Mouse (Mus musculus) ES-E14 (cell line): ENCODE data around the gene Uap1. TPM values are rescaled to one million over a fixed set of nuclear protein-coding genes. Genes with fewer than 3 reads are reported as not detected.

Source experiments
- DNase-seq: peaks from one replicate; pipeline ENCODE4 v3.0.0-alpha.2; 2013; ENCODE audit warnings: low read depth, low spot score
- H3K27ac ChIP-seq: 2 replicates; pipeline ENCODE4 v1.5.1; 2012; ENCODE audit warnings: low read depth, mild to moderate bottlenecking, low read length, moderate library complexity, mixed read lengths; ENCODE audit not compliant: poor library complexity, insufficient read depth, severe bottlenecking
- H3K36me3 ChIP-seq: 2 replicates; pipeline ENCODE4 v1.6.1; 2012; ENCODE audit warnings: mild to moderate bottlenecking, low read length, moderate library complexity, mixed read lengths; ENCODE audit not compliant: control insufficient read depth, poor library complexity, insufficient read depth, severe bottlenecking
- H3K4me1 ChIP-seq, 2 experiments: fragments of 150-350 bp in 1 of 2; sonication (generic) in 1 of 2; 2 replicates each; pipeline ENCODE4 v1.6.1; 2012; ENCODE audit warnings: low read length in 2 of 2, mild to moderate bottlenecking in 1 of 2, mixed read lengths in 1 of 2; ENCODE audit not compliant: control insufficient read depth in 2 of 2, insufficient read depth in 2 of 2, poor library complexity in 1 of 2
- H3K4me3 ChIP-seq, 2 experiments: fragments of 150-350 bp in 1 of 2; sonication (generic) in 1 of 2; 2 replicates each; pipeline ENCODE4 v1.5.1; 2012; ENCODE audit warnings: low read length in 2 of 2, low read depth in 1 of 2, mild to moderate bottlenecking in 1 of 2, mixed read lengths in 1 of 2; ENCODE audit not compliant: insufficient read depth in 1 of 2, poor library complexity in 1 of 2, severe bottlenecking in 1 of 2
- H3K9ac ChIP-seq: 2 replicates; pipeline ENCODE4 v1.6.1; 2012; ENCODE audit warnings: low read depth, mild to moderate bottlenecking, low read length, mixed read lengths; ENCODE audit not compliant: poor library complexity, insufficient read depth, severe bottlenecking
- H3K9me3 ChIP-seq: fragments of 150-350 bp; sonication (generic); 2 replicates; pipeline ENCODE4 v1.6.1; 2012; ENCODE audit warnings: low read depth, mild to moderate bottlenecking, low read length; ENCODE audit not compliant: control insufficient read depth, insufficient read depth
- CHD2 ChIP-seq: IDR thresholded peaks from 2 replicates; pipeline ENCODE4 v1.6.1; 2014; ENCODE audit warnings: mild to moderate bottlenecking, low read depth, low read length, inconsistent platforms
- HCFC1 ChIP-seq: IDR thresholded peaks from 2 replicates; pipeline ENCODE4 v1.6.1; 2012; ENCODE audit warnings: low read length, inconsistent platforms, borderline replicate concordance; ENCODE audit not compliant: insufficient read depth
- MAFK ChIP-seq: IDR thresholded peaks from 2 replicates; pipeline ENCODE4 v1.6.1; 2014; ENCODE audit warnings: mild to moderate bottlenecking, low read depth, low read length, inconsistent platforms; ENCODE audit not compliant: insufficient read depth
- ZC3H11A ChIP-seq: IDR thresholded peaks from 2 replicates; pipeline ENCODE4 v1.6.1; 2012; ENCODE audit warnings: low read depth, mild to moderate bottlenecking, inconsistent platforms, low read length, borderline replicate concordance
- ZNF384 ChIP-seq: IDR thresholded peaks from 2 replicates; pipeline ENCODE4 v1.6.1; 2012; ENCODE audit warnings: low read depth, low read length, inconsistent platforms
- in situ Hi-C, 2 experiments: fragments of 600-800 bp; cut with MboI; formaldehyde crosslinking; loops; one replicate each; pipeline ENCODE4 v1.15.1; 2025; ENCODE audit warnings: low sequenced_read_pairs in 2 of 2, inconsistent platforms in 1 of 2; ENCODE audit not compliant: unreplicated experiment in 2 of 2
- total RNA-seq: library from RNA; depleted of rRNA; stranded (reverse); fragments of 300-350 nt; gene quantifications from 2 replicates; pipeline ENCODE4 v1.2.3, GENCODE M21; 2012

Uap1 gene
- total RNA-seq, 1 experiment = 22.2 TPM

GRCm38 (mm10) chr1:170215590-170215989, 40.8 kb upstream of the Uap1 start:
- H3K4me3 ChIP-seq = peak overlapping the region in 1 of 2 experiments; percentile 81; a peak in 2 of 4 replicates
- peaks cover 7% of the 10 kb centered on the region for H3K36me3 ChIP-seq
- no peaks in the 10 kb centered on the region for H3K9me3 ChIP-seq
- in situ Hi-C loops = loop anchor here (25.0 kb wide), 1 partner anchor 397 kb away; no protein-coding TSS in a partner anchor
- H3K4me1 ChIP-seq = no peaks in the 10 kb centered on the region; a peak in 1 of 4 replicates
- no peak overlapping the region for H3K9ac ChIP-seq
- no peak for DNase-seq
- H3K27ac ChIP-seq = no peak overlapping the region
- TF ChIP-seq MAFK = no peak
- no peak for TF ChIP-seq CHD2

DNA sequence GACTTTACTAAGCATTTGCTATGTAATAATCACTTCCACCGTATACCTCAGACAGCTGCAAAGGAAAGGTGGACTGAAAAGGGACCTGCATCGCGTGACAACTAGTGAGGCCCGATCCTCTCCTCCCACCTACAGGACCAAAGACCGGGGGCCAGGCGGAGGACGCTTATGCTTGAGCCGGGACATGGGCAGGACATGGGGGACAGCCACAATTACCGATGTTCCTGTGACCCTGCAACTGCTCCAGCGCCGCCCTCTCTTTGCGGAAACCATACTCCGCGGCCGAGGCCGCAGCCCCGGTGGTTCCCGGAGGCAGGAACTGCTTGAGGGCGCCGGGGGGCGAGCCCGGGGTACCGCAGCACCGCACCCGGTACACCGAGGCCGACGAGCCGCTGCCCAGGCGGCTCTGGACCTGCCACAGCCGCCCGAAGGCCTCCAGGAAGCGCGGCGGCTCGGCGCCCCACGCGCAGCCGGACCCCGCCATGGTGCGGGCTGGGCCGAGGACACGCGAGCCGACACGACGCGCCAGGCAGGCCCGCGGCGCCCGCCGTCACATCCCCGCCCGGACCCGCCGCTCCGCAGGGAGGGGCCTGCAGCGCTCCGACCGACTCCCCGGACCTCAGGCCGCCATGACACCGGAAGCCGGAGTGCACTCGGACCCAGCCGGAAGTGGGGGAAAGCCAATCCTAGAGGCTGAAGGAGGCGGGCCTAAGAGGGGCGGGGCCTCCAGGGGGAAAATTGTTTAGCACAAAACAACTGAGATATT, 40.2 kb upstream of the Uap1 start, which contains the start of gene Uhmk1:
Gene Uhmk1 (minus strand): TSS at position 641 of the 766 bp plus-strand sequence.
- in situ Hi-C loops = loop anchor here (25.0 kb wide), 1 partner anchor 397 kb away; no protein-coding TSS in a partner anchor
- TF ChIP-seq CHD2 (no peak), HCFC1 (peak; percentile 40; the same call in 1 of the 2 replicates)
- Histone ChIP-seq H3K4me3 (peak within 1 kb of the TSS; percentile 81 to 90), H3K36me3 (peaks cover 8% of the 10 kb centered on the region), H3K9ac (peak within 1 kb of the TSS; percentile 96), H3K4me1 (no peaks in the 10 kb centered on the region; a peak in 1 of 4 replicates), H3K27ac (no peak within 1 kb of the TSS), H3K9me3 (no peaks in the 10 kb centered on the region)
- DNase-seq = peak; percentile 56

- Histone ChIP-seq H3K4me3 (peak overlapping the region; percentile 81 to 90), H3K9ac (peak overlapping the region; percentile 96; the same call in 1 of the 2 replicates), H3K9me3 (no peaks in the 10 kb centered on the region), H3K4me1 (no peaks in the 10 kb centered on the region; a peak in 1 of 4 replicates), H3K36me3 (peaks cover 8% of the 10 kb centered on the region), H3K27ac (no peak overlapping the region)
- in situ Hi-C loops = loop anchor here (25.0 kb wide), 1 partner anchor 398 kb away; no protein-coding TSS in a partner anchor
- no peak for DNase-seq
- no peak for TF ChIP-seq ZC3H11A
- TF ChIP-seq CHD2 = no peak
- no peak for TF ChIP-seq ZNF384
- TF ChIP-seq HCFC1 = no peak
- TF ChIP-seq MAFK = no peak
These were observed 39.6 kb upstream of the Uap1 start for GRCm38 (mm10) chr1:170214383-170214756.

- no peaks in the 10 kb centered on the region for H3K9me3 ChIP-seq
- no peak overlapping the region for H3K27ac ChIP-seq
- H3K9ac ChIP-seq = no peak overlapping the region
- no peak overlapping the region for H3K4me3 ChIP-seq
- TF ChIP-seq MAFK (no peak), CHD2 (no peak), ZC3H11A (no peak), ZNF384 (no peak), HCFC1 (no peak)
- in situ Hi-C loops = loop anchor here (25.0 kb wide), 1 partner anchor 399 kb away; no protein-coding TSS in a partner anchor
- DNase-seq = no peak
- peaks cover 8% of the 10 kb centered on the region for H3K36me3 ChIP-seq
- no peaks in the 10 kb centered on the region; a peak in 1 of 4 replicates for H3K4me1 ChIP-seq
These were observed 38.6 kb upstream of the Uap1 start for GRCm38 (mm10) chr1:170213181-170213879.
